Mouse (Mus musculus): Measurements from ENCODE around the gene Smim6.

- TF ChIP-seq ZNF384 (IDR thresholded peaks at IDR 0.05; ENCODE audit: low read depth, low read length): no peak; the same call in 1 of the 2 replicates
- TF ChIP-seq CHD2 (IDR thresholded peaks at IDR 0.05; ENCODE audit: low read depth, low read length): no peak
- TF ChIP-seq HCFC1 (IDR thresholded peaks at IDR 0.05; ENCODE audit: borderline replicate concordance, insufficient read depth, low read length): no peak
Measured at GRCm38 (mm10) chr11:115916579-115916978, 4.8 kb downstream of the Smim6 start.
